Mouse (Mus musculus) macrophage (primary cell): ENCODE data around the gene Phlpp1. TPM values are rescaled to one million over a fixed set of nuclear protein-coding genes. Genes with fewer than 3 reads are reported as not detected.
A peak's percentile ranks its signal among the peaks of the same experiment; 100 is the strongest.

Source experiments
- H3K27ac ChIP-seq: fragments of 350-480 bp; formaldehyde crosslinking; 2 replicates; pipeline ENCODE4 v1.9.0; 2021
- H3K36me3 ChIP-seq: fragments of 350-480 bp; formaldehyde crosslinking; 2 replicates; pipeline ENCODE4 v1.9.0; 2021; ENCODE audit errors: inconsistent target
- H3K4me3 ChIP-seq: fragments of 350-480 bp; formaldehyde crosslinking; 2 replicates; pipeline ENCODE4 v1.9.0; 2021; ENCODE audit errors: inconsistent target
- H3K79me2 ChIP-seq: fragments of 350-480 bp; formaldehyde crosslinking; 2 replicates; pipeline ENCODE4 v1.9.0; 2021; ENCODE audit errors: inconsistent target
- WGBS: methylation state at CpG from one replicate; pipeline ENCODE4 v1.1.7; 2026; ENCODE audit warnings: inconsistent platforms; ENCODE audit not compliant: missing documents; 5-methylcytosine and 5-hydroxymethylcytosine counted together
- polyA plus RNA-seq: library from polyadenylated mRNA; stranded (reverse); fragments of 250-400 nt; gene quantifications from 3 replicates; pipeline ENCODE4 v1.2.4, GENCODE M21; 2018; ENCODE audit warnings: inconsistent platforms

Gene Phlpp1
- polyA plus RNA-seq, 1 experiment from 2014 or later = 9.7 TPM

- WGBS = 78% methylated on average over 2 of the region's 2 CpGs
- H3K4me3 ChIP-seq = no peak overlapping the region
- H3K79me2 ChIP-seq = no peaks in the 10 kb centered on the region
- no peak overlapping the region for H3K27ac ChIP-seq
- H3K36me3 ChIP-seq = peaks cover 26% of the 10 kb centered on the region; the same call in 1 of the 2 replicates
Observed at GRCm38 (mm10) chr1:106394678-106395077, 223.1 kb downstream of the Phlpp1 start.

- Histone ChIP-seq H3K27ac (no peak overlapping the region), H3K4me3 (no peak overlapping the region), H3K36me3 (peaks cover 21% of the 10 kb centered on the region; the same call in 1 of the 2 replicates), H3K79me2 (no peaks in the 10 kb centered on the region)
- 11% methylated on average over 2 of the region's 2 CpGs for WGBS
Observed at GRCm38 (mm10) chr1:106395476-106395875, 223.9 kb downstream of the Phlpp1 start.

- no peak overlapping the region for H3K27ac ChIP-seq
- H3K4me3 ChIP-seq = no peak overlapping the region
- H3K36me3 ChIP-seq = no peaks in the 10 kb centered on the region
- 26% methylated on average over 11 of the region's 11 CpGs for WGBS
- H3K79me2 ChIP-seq = no peaks in the 10 kb centered on the region
Observed at GRCm38 (mm10) chr1:106400900-106401634, 229.5 kb downstream of the Phlpp1 start.

- H3K36me3 ChIP-seq = no peaks in the 10 kb centered on the region
- H3K4me3 ChIP-seq = no peak overlapping the region
- H3K79me2 ChIP-seq = no peaks in the 10 kb centered on the region
- 98% methylated on average over 6 of the region's 6 CpGs for WGBS
- no peak overlapping the region for H3K27ac ChIP-seq
Observed at GRCm38 (mm10) chr1:106403011-106403501, 231.5 kb downstream of the Phlpp1 start.

- Histone ChIP-seq H3K27ac (no peak overlapping the region), H3K79me2 (no peaks in the 10 kb centered on the region), H3K4me3 (no peak overlapping the region), H3K36me3 (no peaks in the 10 kb centered on the region)
- WGBS = 83% methylated on average over 1 of the region's 1 CpGs
Observed at GRCm38 (mm10) chr1:106406852-106407251, 235.3 kb downstream of the Phlpp1 start.

GRCm38 (mm10) chr1:106407963-106408440 is 236.4 kb downstream of the Phlpp1 start:
- no peak overlapping the region for H3K4me3 ChIP-seq
- H3K79me2 ChIP-seq = no peaks in the 10 kb centered on the region
- H3K27ac ChIP-seq = peak overlapping the region; percentile 32; the same call in 1 of the 2 replicates
- no peaks in the 10 kb centered on the region for H3K36me3 ChIP-seq
- WGBS = 5% methylated on average over 7 of the region's 7 CpGs

- H3K4me3 ChIP-seq = no peak overlapping the region
- H3K79me2 ChIP-seq = no peaks in the 10 kb centered on the region
- WGBS = 88% methylated on average over 2 of the region's 2 CpGs
- H3K36me3 ChIP-seq = no peaks in the 10 kb centered on the region
- no peak overlapping the region for H3K27ac ChIP-seq
Observed at GRCm38 (mm10) chr1:106410858-106411257, 239.3 kb downstream of the Phlpp1 start.

- Histone ChIP-seq H3K4me3 (no peak overlapping the region), H3K27ac (no peak overlapping the region), H3K36me3 (no peaks in the 10 kb centered on the region), H3K79me2 (no peaks in the 10 kb centered on the region)
- WGBS = 34% methylated on average over 9 of the region's 9 CpGs
Observed at GRCm38 (mm10) chr1:106425128-106425936, 253.8 kb downstream of the Phlpp1 start.

- no peak overlapping the region for H3K27ac ChIP-seq
- WGBS = 43% methylated on average over 8 of the region's 8 CpGs
- no peak overlapping the region for H3K4me3 ChIP-seq
- no peaks in the 10 kb centered on the region for H3K36me3 ChIP-seq
- no peaks in the 10 kb centered on the region for H3K79me2 ChIP-seq
Observed at GRCm38 (mm10) chr1:106428170-106428569, 256.6 kb downstream of the Phlpp1 start.

GRCm38 (mm10) chr1:106428580-106428979 is 257.0 kb downstream of the Phlpp1 start:
- no peak overlapping the region for H3K27ac ChIP-seq
- whole genome bisulfite sequencing = 59% methylated on average over 4 of the region's 4 CpGs

GRCm38 (mm10) chr1:106433580-106433979 is 262.0 kb downstream of the Phlpp1 start:
- no peak overlapping the region for H3K4me3 ChIP-seq
- WGBS = 62% methylated on average over 2 of the region's 2 CpGs
- H3K79me2 ChIP-seq = no peaks in the 10 kb centered on the region
- no peaks in the 10 kb centered on the region for H3K36me3 ChIP-seq
- no peak overlapping the region for H3K27ac ChIP-seq

More at GRCm38 (mm10) chr1:106428580-106428979, 257.0 kb downstream of the Phlpp1 start:
- Histone ChIP-seq H3K36me3 (no peaks in the 10 kb centered on the region), H3K4me3 (no peak overlapping the region), H3K79me2 (no peaks in the 10 kb centered on the region)

Other genes starting within 250 kb of the Phlpp1 start
- 21.2 to 22.6 TPM (median 22.2 TPM) in 3 replicates for gene Zcchc2, start 181.3 kb upstream of the Phlpp1 start, polyA plus RNA-seq